Mouse (Mus musculus): ENCODE data around the gene Atg2b. TPM values are rescaled to one million over a fixed set of nuclear protein-coding genes. Genes with fewer than 3 reads are reported as not detected.

Atg2b gene
- total and polyA plus RNA-seq, 3 experiments: 28.3 to 35.9 TPM; not detected in 1

- H3K27ac ChIP-seq (ENCODE audit: control insufficient read depth, low read depth, low read length): peak overlapping the region; percentile 40
- H3K27me3 ChIP-seq (ENCODE audit: control insufficient read depth in 1 of 2, insufficient read depth in 2 of 2, low read length in 2 of 2): no peaks in the 10 kb centered on the region
- H3K9me3 ChIP-seq (replicated peaks; ENCODE audit: insufficient read depth, low read length): no peaks in the 10 kb centered on the region
- H3K36me3 ChIP-seq (ENCODE audit: control insufficient read depth in 1 of 2, insufficient read depth in 2 of 2, low read length in 2 of 2): peaks cover 0 to 8% of the 10 kb centered on the region in 2 experiments; a peak in 2 of 4 replicates
- peak; percentile 92 for DNase-seq (ENCODE audit: low read depth, low spot score)
- TF ChIP-seq NRF1 (IDR thresholded peaks at IDR 0.05; ENCODE audit: insufficient read depth, low read depth, low read length, poor library complexity, severe bottlenecking) (peak; percentile 98), SMC3 (IDR thresholded peaks at IDR 0.05; ENCODE audit: low read depth, low read length) (0 out of 2 replicates have a peak, but pooled peaks have one; percentile 8), MYC (IDR thresholded peaks at IDR 0.05; ENCODE audit: low read depth, low read length) (peak; percentile 47; the same call in 1 of the 2 replicates), ELF1 (IDR thresholded peaks at IDR 0.05; ENCODE audit: low read depth, low read length) (no peak), MXI1 (IDR thresholded peaks at IDR 0.05; ENCODE audit: low read depth, low read length) (0 out of 2 replicates have a peak, but pooled peaks have one; percentile 38), RAD21 (IDR thresholded peaks at IDR 0.05; ENCODE audit: low read depth, low read length) (no peak), EP300 (IDR thresholded peaks at IDR 0.05; ENCODE audit: low read depth in 1 of 2, low read length in 2 of 2) (no peak), GABPA (IDR thresholded peaks at IDR 0.05; ENCODE audit: low read depth, low read length) (no peak), ETS1 (IDR thresholded peaks at IDR 0.05; ENCODE audit: low read depth, low read length) (0 out of 2 replicates have a peak, but pooled peaks have one; percentile 38), MAX (IDR thresholded peaks at IDR 0.05; ENCODE audit: low read length) (peak; percentile 23; the same call in 1 of the 2 replicates), USF2 (IDR thresholded peaks at IDR 0.05; ENCODE audit: borderline replicate concordance in 1 of 2, insufficient read depth in 1 of 2, low read depth in 1 of 2, low read length in 2 of 2) (no peak), POLR2A (IDR thresholded peaks at IDR 0.05; ENCODE audit: control insufficient read depth in 1 of 2, insufficient read depth in 1 of 2, low read depth in 1 of 2, low read length in 2 of 2, poor library complexity in 1 of 2) (peak; percentile 41 to 73; a peak in 2 of 4 replicates), NELFE (IDR thresholded peaks at IDR 0.05; ENCODE audit: low read depth, low read length) (peak; percentile 36; the same call in 1 of the 2 replicates), POLR2AphosphoS2 (IDR thresholded peaks at IDR 0.05; ENCODE audit: low read length) (peak; percentile 38; the same call in 1 of the 2 replicates), ZKSCAN1 (IDR thresholded peaks at IDR 0.05; ENCODE audit: low read depth, low read length) (no peak), TCF12 (IDR thresholded peaks at IDR 0.05; ENCODE audit: low read depth, low read length) (peak; percentile 49; the same call in 1 of the 2 replicates), TBP (IDR thresholded peaks at IDR 0.05; ENCODE audit: low read depth, low read length) (peak; percentile 56; the same call in 1 of the 2 replicates)
- peaks cover 2 to 19% of the 10 kb centered on the region in 2 experiments for H3K4me1 ChIP-seq (ENCODE audit: control insufficient read depth in 1 of 2, insufficient read depth in 2 of 2, low read length in 2 of 2)
- no peaks in the 10 kb centered on the region for H3K79me2 ChIP-seq (ENCODE audit: control insufficient read depth, insufficient read depth, low read length, poor library complexity)
- peak overlapping the region; percentile 47 to 69 for H3K4me3 ChIP-seq (ENCODE audit: control insufficient read depth in 1 of 2, insufficient read depth in 1 of 2, low read depth in 2 of 2, low read length in 2 of 2)
- peak overlapping the region; percentile 54 for H3K9ac ChIP-seq (ENCODE audit: control insufficient read depth, low read depth, low read length, poor library complexity, severe bottlenecking)
Measured at GRCm38 (mm10) chr12:105718616-105719015, 33.6 kb upstream of the Atg2b start.

GRCm38 (mm10) chr12:105705799-105706487 is 20.9 kb upstream of the Atg2b start, which contains the start of gene Ak7:
Ak7 (plus strand) TSS chr12:105705976.
- peak; percentile 86 for DNase-seq (ENCODE audit: low read depth, low spot score)
- no peak within 1 kb of the TSS for H3K9ac ChIP-seq (ENCODE audit: control insufficient read depth, low read depth, low read length, poor library complexity, severe bottlenecking)

More at GRCm38 (mm10) chr12:105705799-105706487, 20.9 kb upstream of the Atg2b start, which contains the start of gene Ak7:
- Histone ChIP-seq H3K4me3 (ENCODE audit: control insufficient read depth in 1 of 2, insufficient read depth in 1 of 2, low read depth in 2 of 2, low read length in 2 of 2) (peak within 1 kb of the TSS in 1 of 2 experiments; percentile 53; a peak in 1 of 4 replicates), H3K36me3 (ENCODE audit: control insufficient read depth in 1 of 2, insufficient read depth in 2 of 2, low read length in 2 of 2) (peaks cover 0 to 2% of the 10 kb centered on the region in 2 experiments; a peak in 1 of 4 replicates), H3K27ac (ENCODE audit: control insufficient read depth, low read depth, low read length) (no peak within 1 kb of the TSS), H3K27me3 (ENCODE audit: control insufficient read depth in 1 of 2, insufficient read depth in 2 of 2, low read length in 2 of 2) (no peaks in the 10 kb centered on the region), H3K9me3 (replicated peaks; ENCODE audit: insufficient read depth, low read length) (no peaks in the 10 kb centered on the region), H3K79me2 (ENCODE audit: control insufficient read depth, insufficient read depth, low read length, poor library complexity) (no peaks in the 10 kb centered on the region), H3K4me1 (ENCODE audit: control insufficient read depth in 1 of 2, insufficient read depth in 2 of 2, low read length in 2 of 2) (peaks cover 0 to 3% of the 10 kb centered on the region in 2 experiments; a peak in 2 of 4 replicates)
- TF ChIP-seq ZNF384 (IDR thresholded peaks at IDR 0.05; ENCODE audit: low read depth, low read length): no peak
- TF ChIP-seq GABPA (IDR thresholded peaks at IDR 0.05; ENCODE audit: low read depth, low read length): no peak
- TF ChIP-seq EP300 (IDR thresholded peaks at IDR 0.05; ENCODE audit: low read depth in 1 of 2, low read length in 2 of 2): no peak
- no peak for TF ChIP-seq MEF2A (IDR thresholded peaks at IDR 0.05; ENCODE audit: extremely low read depth, insufficient replicate concordance, low read depth, low read length, poor library complexity, severe bottlenecking)
- TF ChIP-seq MAX (IDR thresholded peaks at IDR 0.05; ENCODE audit: low read length): no peak
- TF ChIP-seq SIN3A (IDR thresholded peaks at IDR 0.05; ENCODE audit: low read length): 0 out of 2 replicates have a peak, but pooled peaks have one; percentile 22
- no peak for TF ChIP-seq NRF1 (IDR thresholded peaks at IDR 0.05; ENCODE audit: insufficient read depth, low read depth, low read length, poor library complexity, severe bottlenecking)
- no peak for TF ChIP-seq CHD1 (IDR thresholded peaks at IDR 0.05; ENCODE audit: low read depth, low read length)
- TF ChIP-seq MAFK (IDR thresholded peaks at IDR 0.05; ENCODE audit: borderline replicate concordance, low read depth, low read length): no peak

All from MEL (cell line).